Mouse (Mus musculus): ENCODE data around the gene Nod1. TPM values are rescaled to one million over a fixed set of nuclear protein-coding genes. Genes with fewer than 3 reads are reported as not detected.

Nod1 gene
- polyA plus RNA-seq, 2 experiments: 1.5 to 1.9 TPM

- Histone ChIP-seq H3K9me3 (ENCODE audit: control insufficient read depth, low read length) (no peaks in the 10 kb centered on the region), H3K27ac (no peak overlapping the region), H3K9ac (replicated peaks) (no peak overlapping the region), H3K36me3 (replicated peaks; ENCODE audit: control insufficient read depth, insufficient read depth, low read depth) (no peaks in the 10 kb centered on the region), H3K4me1 (replicated peaks; ENCODE audit: control insufficient read depth in 2 of 2, insufficient read depth in 2 of 2, low read length in 1 of 2) (no peaks in the 10 kb centered on the region), H3K27me3 (ENCODE audit: control insufficient read depth, insufficient read depth, low read length) (no peaks in the 10 kb centered on the region), H3K4me3 (ENCODE audit: insufficient read depth in 1 of 2, low read depth in 2 of 2, low read length in 2 of 2) (no peak overlapping the region), H3K4me2 (ENCODE audit: low read depth) (no peak overlapping the region)
- no peak for DNase-seq (ENCODE audit: low read depth in 3 of 3, low spot score in 3 of 3)
- 70% methylated on average over 8 of the region's 8 CpGs for WGBS (ENCODE audit: insufficient replicate concordance)
- no peak for TF ChIP-seq EP300 (IDR thresholded peaks at IDR 0.05; ENCODE audit: low read depth)
- no peak for TF ChIP-seq CTCF (IDR thresholded peaks at IDR 0.05; ENCODE audit: low read depth)
- no peak for ATAC-seq (ENCODE audit: insufficient read depth)
These were observed 11.7 kb upstream of the Nod1 start for GRCm38 (mm10) chr6:54984096-54984495.

GRCm38 (mm10) chr6:54983526-54984050 is 11.2 kb upstream of the Nod1 start:
- 72% methylated on average over 4 of the region's 4 CpGs for WGBS (ENCODE audit: insufficient replicate concordance)
- no peaks in the 10 kb centered on the region for H3K27me3 ChIP-seq (ENCODE audit: control insufficient read depth, insufficient read depth, low read length)
- no peak overlapping the region for H3K27ac ChIP-seq
- no peak overlapping the region for H3K9ac ChIP-seq (replicated peaks)
- H3K9me3 ChIP-seq (ENCODE audit: control insufficient read depth, low read length): no peaks in the 10 kb centered on the region
- H3K4me3 ChIP-seq (ENCODE audit: insufficient read depth in 1 of 2, low read depth in 2 of 2, low read length in 2 of 2): no peak overlapping the region
- no peaks in the 10 kb centered on the region for H3K36me3 ChIP-seq (replicated peaks; ENCODE audit: control insufficient read depth, insufficient read depth, low read depth)
- H3K4me2 ChIP-seq (ENCODE audit: low read depth): no peak overlapping the region
- ATAC-seq (ENCODE audit: insufficient read depth) (no peak), DNase-seq (ENCODE audit: low read depth in 3 of 3, low spot score in 3 of 3) (no peak)
- no peaks in the 10 kb centered on the region for H3K4me1 ChIP-seq (replicated peaks; ENCODE audit: control insufficient read depth in 2 of 2, insufficient read depth in 2 of 2, low read length in 1 of 2)
- TF ChIP-seq CTCF (IDR thresholded peaks at IDR 0.05; ENCODE audit: low read depth) (no peak), EP300 (IDR thresholded peaks at IDR 0.05; ENCODE audit: low read depth) (no peak)

- Histone ChIP-seq H3K27ac (no peak overlapping the region), H3K9ac (replicated peaks) (no peak overlapping the region), H3K4me2 (ENCODE audit: low read depth) (no peak overlapping the region), H3K27me3 (ENCODE audit: control insufficient read depth, insufficient read depth, low read length) (no peaks in the 10 kb centered on the region), H3K4me3 (ENCODE audit: insufficient read depth in 1 of 2, low read depth in 2 of 2, low read length in 2 of 2) (no peak overlapping the region), H3K9me3 (ENCODE audit: control insufficient read depth, low read length) (no peaks in the 10 kb centered on the region), H3K4me1 (replicated peaks; ENCODE audit: control insufficient read depth in 2 of 2, insufficient read depth in 2 of 2, low read length in 1 of 2) (no peaks in the 10 kb centered on the region), H3K36me3 (replicated peaks; ENCODE audit: control insufficient read depth, insufficient read depth, low read depth) (no peaks in the 10 kb centered on the region)
- ATAC-seq (ENCODE audit: insufficient read depth) (no peak), DNase-seq (ENCODE audit: low read depth in 3 of 3, low spot score in 3 of 3) (no peak)
- 76% methylated on average over 6 of the region's 6 CpGs for WGBS (ENCODE audit: insufficient replicate concordance)
- TF ChIP-seq EP300 (IDR thresholded peaks at IDR 0.05; ENCODE audit: low read depth) (no peak), CTCF (IDR thresholded peaks at IDR 0.05; ENCODE audit: low read depth) (no peak)
These were observed 7.0 kb upstream of the Nod1 start for GRCm38 (mm10) chr6:54979426-54979825.

- H3K4me2 ChIP-seq (ENCODE audit: low read depth): no peak overlapping the region
- H3K27ac ChIP-seq: no peak overlapping the region
- H3K9ac ChIP-seq (replicated peaks): no peak overlapping the region
- no peak overlapping the region for H3K4me3 ChIP-seq (ENCODE audit: insufficient read depth in 1 of 2, low read depth in 2 of 2, low read length in 2 of 2)
- peaks cover 8% of the 10 kb centered on the region for H3K27me3 ChIP-seq (ENCODE audit: control insufficient read depth, insufficient read depth, low read length)
- H3K4me1 ChIP-seq (replicated peaks; ENCODE audit: control insufficient read depth in 2 of 2, insufficient read depth in 2 of 2, low read length in 1 of 2): 0 out of 4 replicates have a peak, but pooled peaks cover 0 to 2% of the 10 kb centered on the region in 2 experiments
- no peaks in the 10 kb centered on the region for H3K36me3 ChIP-seq (replicated peaks; ENCODE audit: control insufficient read depth, insufficient read depth, low read depth)
- TF ChIP-seq EP300 (IDR thresholded peaks at IDR 0.05; ENCODE audit: low read depth): no peak
- no peak for TF ChIP-seq CTCF (IDR thresholded peaks at IDR 0.05; ENCODE audit: low read depth)
- ATAC-seq (ENCODE audit: insufficient read depth) (no peak), DNase-seq (ENCODE audit: low read depth in 3 of 3, low spot score in 3 of 3) (no peak)
- WGBS (ENCODE audit: insufficient replicate concordance): 50% methylated on average over 1 of the region's 1 CpGs
- no peaks in the 10 kb centered on the region for H3K9me3 ChIP-seq (ENCODE audit: control insufficient read depth, low read length)
These were observed 3.2 kb upstream of the Nod1 start for GRCm38 (mm10) chr6:54975616-54976015.

- Histone ChIP-seq H3K36me3 (replicated peaks; ENCODE audit: control insufficient read depth, insufficient read depth, low read depth) (no peaks in the 10 kb centered on the region), H3K4me1 (replicated peaks; ENCODE audit: control insufficient read depth in 2 of 2, insufficient read depth in 2 of 2, low read length in 1 of 2) (0 out of 4 replicates have a peak, but pooled peaks cover 0 to 2% of the 10 kb centered on the region in 2 experiments), H3K27me3 (ENCODE audit: control insufficient read depth, insufficient read depth, low read length) (peaks cover 8% of the 10 kb centered on the region), H3K4me2 (ENCODE audit: low read depth) (no peak overlapping the region), H3K4me3 (ENCODE audit: insufficient read depth in 1 of 2, low read depth in 2 of 2, low read length in 2 of 2) (no peak overlapping the region), H3K9me3 (ENCODE audit: control insufficient read depth, low read length) (no peaks in the 10 kb centered on the region), H3K9ac (replicated peaks) (no peak overlapping the region), H3K27ac (no peak overlapping the region)
- 50% methylated on average over 5 of the region's 5 CpGs for WGBS (ENCODE audit: insufficient replicate concordance)
- ATAC-seq (ENCODE audit: insufficient read depth): no peak
- no peak for DNase-seq (ENCODE audit: low read depth in 3 of 3, low spot score in 3 of 3)
- TF ChIP-seq CTCF (IDR thresholded peaks at IDR 0.05; ENCODE audit: low read depth): peak; percentile 60
- TF ChIP-seq EP300 (IDR thresholded peaks at IDR 0.05; ENCODE audit: low read depth): no peak
These were observed 2.1 kb upstream of the Nod1 start for GRCm38 (mm10) chr6:54974501-54974900.

All from liver, embryonic 14.5 days (tissue).